Mouse (Mus musculus) liver, embryonic 14 days (tissue): ENCODE data around the gene Paqr8. TPM values are rescaled to one million over a fixed set of nuclear protein-coding genes. Genes with fewer than 3 reads are reported as not detected.

Experiments used
- polyA plus RNA-seq: library from polyadenylated mRNA; depleted of rRNA; stranded (reverse); fragments of >200 nt; gene quantifications from 2 replicates; pipeline ENCODE4 v1.2.3, GENCODE M21; 2012; rRNA removed

Gene Paqr8
- 0.12 and 0.13 TPM in 2 replicates for polyA plus RNA-seq

GRCm38 (mm10) chr1:20890404-20890921 lies at the start of gene Paqr8:
Gene Paqr8 (plus strand): TSS chr1:20890606.

DNA sequence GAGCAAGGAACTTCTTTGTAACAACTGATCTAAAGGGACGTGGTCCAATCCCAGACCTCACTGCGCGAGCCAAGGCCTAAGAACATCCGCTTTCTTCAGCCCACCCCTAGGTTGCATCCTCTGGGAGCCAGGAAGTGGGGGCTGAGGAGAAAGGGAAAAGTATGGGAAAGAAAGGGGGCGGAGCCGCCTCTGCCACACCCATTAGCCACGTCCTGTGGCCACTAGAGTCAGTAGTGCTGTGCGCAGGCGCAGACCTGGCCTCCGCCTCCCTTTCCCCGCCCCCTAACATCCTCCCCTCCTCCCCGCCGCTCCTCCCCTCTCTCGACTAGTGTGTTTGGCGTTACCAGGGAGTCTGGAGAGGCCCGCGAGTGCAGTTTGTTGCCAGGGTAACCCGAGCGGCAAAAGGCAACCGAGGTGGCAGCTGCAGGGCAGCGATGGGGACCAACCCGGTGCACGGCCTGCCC lies 60.9 kb downstream of the Paqr8 start, which contains the start of gene Efhc1:
Gene Efhc1 (plus strand): TSS at position 327 of the 464 bp plus-strand sequence.

Other genes starting within 250 kb of the Paqr8 start
- gene Il17a, start 159.7 kb upstream of the Paqr8 start, polyA plus RNA-seq, result not detected in 2 replicates
- gene Il17f, start 100.0 kb upstream of the Paqr8 start, polyA plus RNA-seq, result 0.16 and 0.22 TPM in 2 replicates
- 110 and 121 TPM in 2 replicates for gene Mcm3, start 70.3 kb upstream of the Paqr8 start, polyA plus RNA-seq
- gene Efhc1, start 61.0 kb downstream of the Paqr8 start, polyA plus RNA-seq, result 0.23 and 0.31 TPM in 2 replicates
- 1.2 TPM in 2 replicates for gene Tram2, start 188.6 kb downstream of the Paqr8 start, polyA plus RNA-seq